Mouse (Mus musculus) myocyte (in vitro differentiated cells): ENCODE results near the gene Garem2.

Experiments
- MYOG ChIP-seq, 3 experiments: IDR thresholded peaks; one replicate each; pipeline ENCODE4 v1.6.1; 2011; ENCODE audit warnings: control low read depth in 2 of 3, low read depth in 2 of 3, mild to moderate bottlenecking in 2 of 3; ENCODE audit not compliant: insufficient read length in 2 of 3, control insufficient read depth in 1 of 3, insufficient read depth in 1 of 3
- POLR2A ChIP-seq: IDR thresholded peaks from one replicate; pipeline ENCODE4 v1.6.1; 2011; ENCODE audit warnings: low read depth, mild to moderate bottlenecking, control low read depth, moderate library complexity; ENCODE audit not compliant: insufficient read length

DNA sequence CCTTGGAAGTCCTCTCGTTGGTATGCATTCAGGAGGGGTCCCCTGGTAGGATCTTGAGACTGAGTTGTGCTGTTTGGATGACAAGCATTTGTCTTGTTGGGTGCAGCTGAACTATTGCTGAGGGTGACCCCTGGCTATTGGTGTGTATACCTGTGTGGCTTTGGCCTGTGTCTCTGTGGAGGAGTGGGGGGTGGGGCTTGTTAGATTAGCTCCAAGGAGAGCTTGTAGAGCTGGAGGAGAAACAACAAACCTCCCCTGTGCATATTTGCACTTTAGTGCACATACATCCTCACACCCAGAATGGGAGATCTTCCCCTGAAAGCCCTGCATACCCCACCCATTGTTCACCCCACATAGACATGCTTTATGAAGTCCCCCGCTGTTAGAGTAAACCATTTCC lies 1.8 kb downstream of the Garem2 start:
- TF ChIP-seq POLR2A = no peak
- no peak for TF ChIP-seq MYOG (IDR thresholded peaks at IDR 0.05; ENCODE audit: control insufficient read depth in 1 of 3, insufficient read depth in 1 of 3, insufficient read length in 2 of 3, low read depth in 2 of 3)
